Mouse (Mus musculus) brown adipose tissue, adult 24 weeks (tissue): ENCODE results near the gene Lamtor2. TPM values are rescaled to one million over a fixed set of nuclear protein-coding genes. Genes with fewer than 3 reads are reported as not detected.

Experiments used
- H3K27ac ChIP-seq: fragments of 200-500 bp; replicated peaks from 2 replicates; pipeline ENCODE4 v1.5.1; 2012; ENCODE audit warnings: low read depth, mild to moderate bottlenecking, low read length
- H3K4me1 ChIP-seq: fragments of 200-500 bp; 2 replicates; pipeline ENCODE4 v1.6.1; 2012; ENCODE audit warnings: low read length, mixed read lengths; ENCODE audit not compliant: control insufficient read depth, insufficient read depth, insufficient read length
- H3K4me3 ChIP-seq: fragments of 200-500 bp; 2 replicates; pipeline ENCODE4 v1.5.1; 2012; ENCODE audit warnings: low read depth, mild to moderate bottlenecking, low read length, moderate library complexity; ENCODE audit not compliant: insufficient read depth
- polyA plus RNA-seq: library from polyadenylated mRNA; stranded (reverse); fragments of >200 nt; gene quantifications from 2 replicates; pipeline ENCODE4 v1.2.4, GENCODE M21; 2012; ENCODE audit not compliant: missing spikeins, insufficient read depth, insufficient read length

The Lamtor2 gene
- polyA plus RNA-seq, 1 experiment, result 209 TPM

DNA sequence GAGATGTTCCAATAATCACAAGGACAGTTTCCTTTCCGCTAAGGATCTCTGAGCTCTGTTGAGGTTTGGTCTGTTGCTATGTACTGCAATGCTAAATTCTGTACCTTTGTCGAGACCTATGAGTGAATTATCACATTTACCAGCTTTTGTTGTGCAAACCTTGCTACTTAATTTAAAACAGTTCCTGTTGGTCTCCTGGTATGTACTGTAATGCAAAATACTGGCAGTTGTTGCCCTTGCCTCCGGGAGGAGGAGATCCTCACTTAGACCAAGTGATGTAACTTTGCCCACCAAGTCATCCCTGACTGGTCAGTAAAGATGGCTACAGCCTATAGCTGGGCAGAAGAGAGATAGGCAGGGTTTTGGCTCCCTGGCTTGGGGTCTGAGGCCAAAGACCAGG, 22.7 kb upstream of the Lamtor2 start, which contains the start of gene Ssr2:
Gene Ssr2, plus strand, starts transcription at position 337 of the 400 bp plus-strand sequence.
- H3K27ac ChIP-seq, result no peak within 1 kb of the TSS

DNA sequence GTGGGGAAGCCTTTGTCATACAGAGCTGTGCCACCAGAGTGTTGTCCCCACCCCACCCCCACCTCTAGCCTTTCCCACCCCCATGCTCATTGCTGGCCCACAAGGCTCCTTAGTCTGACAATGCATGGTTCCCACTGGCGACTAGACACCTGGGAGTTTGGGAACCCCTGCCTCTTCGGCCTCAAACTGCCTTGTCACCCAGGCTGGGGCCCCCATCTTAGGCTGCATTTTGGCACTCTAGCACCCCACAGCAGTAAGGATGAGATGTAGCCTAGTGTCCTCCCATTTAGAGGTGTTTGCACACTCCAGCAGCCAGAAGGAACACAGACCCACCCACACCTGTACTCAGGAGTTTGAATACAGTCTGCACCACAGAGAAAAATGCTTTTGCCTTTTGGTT, 20.9 kb upstream of the Lamtor2 start:
- H3K4me3 ChIP-seq, result no peak overlapping the region
- H3K27ac ChIP-seq, result no peak overlapping the region
- 0 out of 2 replicates have a peak, but pooled peaks cover 4% of the 10 kb centered on the region for H3K4me1 ChIP-seq

More for the DNA sequence above, 22.7 kb upstream of the Lamtor2 start, which contains the start of gene Ssr2:
- H3K4me3 ChIP-seq, result no peak within 1 kb of the TSS
- H3K4me1 ChIP-seq, result no peaks in the 10 kb centered on the region

DNA sequence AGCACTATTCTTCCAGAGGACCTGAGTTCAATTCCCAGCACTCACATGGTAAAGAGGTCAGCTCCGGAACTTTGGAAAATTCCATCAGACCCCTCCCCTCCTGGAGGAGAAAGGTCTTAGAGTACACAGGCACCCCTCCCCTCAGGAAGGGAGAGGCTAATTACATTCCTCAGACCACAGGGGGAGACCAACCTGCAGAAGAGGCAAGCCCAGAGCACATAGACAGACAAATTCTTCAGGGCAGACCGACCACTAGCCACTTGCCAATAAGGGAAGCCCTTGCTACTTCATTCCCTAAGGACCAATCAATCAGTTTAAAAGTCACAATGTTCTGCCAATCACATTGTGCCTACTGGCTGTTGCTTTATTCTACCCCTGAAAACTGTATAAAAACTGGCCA, 20.0 kb upstream of the Lamtor2 start:
- Histone ChIP-seq H3K4me3 (no peak overlapping the region), H3K4me1 (peaks cover 8% of the 10 kb centered on the region), H3K27ac (no peak overlapping the region)

DNA sequence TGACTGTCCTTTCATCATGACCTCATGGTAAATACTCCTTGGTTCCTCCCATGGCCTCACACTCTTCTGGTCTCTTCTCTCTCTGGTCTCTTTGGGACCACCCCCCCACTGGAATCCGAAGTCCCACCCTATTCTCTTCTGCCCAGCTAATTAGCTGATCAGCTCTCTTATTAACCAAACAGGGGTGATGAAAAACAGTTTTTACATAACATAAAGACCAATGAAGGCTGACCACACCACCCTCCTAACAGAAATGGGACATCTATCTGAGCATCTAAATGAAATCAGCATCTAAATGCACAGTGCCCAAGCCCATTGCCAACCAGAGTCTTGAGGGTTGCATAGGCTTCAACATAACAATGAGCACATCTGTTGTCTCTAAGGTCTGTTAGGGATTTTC, 19.0 kb upstream of the Lamtor2 start:
- no peak overlapping the region for H3K4me3 ChIP-seq
- no peak overlapping the region for H3K27ac ChIP-seq
- peaks cover 9% of the 10 kb centered on the region for H3K4me1 ChIP-seq

DNA sequence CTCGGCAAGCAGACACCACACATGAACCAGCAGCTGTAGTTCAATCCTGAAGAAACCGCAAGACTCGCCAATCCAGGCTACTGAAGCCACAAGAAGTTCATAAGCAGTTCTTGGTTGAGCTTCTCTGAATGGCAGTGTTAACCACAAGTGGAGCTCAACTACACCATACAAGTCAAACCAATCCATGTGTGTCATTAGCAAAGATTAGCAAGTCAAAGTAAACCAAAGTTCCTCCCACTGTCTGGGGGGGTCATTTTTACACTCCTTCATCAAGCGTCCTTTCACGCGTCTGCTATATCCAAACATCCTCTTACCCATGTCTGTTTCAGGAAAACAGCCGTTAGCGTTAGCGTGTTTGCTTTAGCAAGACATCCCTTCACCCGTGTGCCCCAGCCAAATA, 17.5 kb upstream of the Lamtor2 start:
- H3K4me1 ChIP-seq, result peaks cover 15% of the 10 kb centered on the region
- H3K27ac ChIP-seq, result no peak overlapping the region
- no peak overlapping the region for H3K4me3 ChIP-seq

DNA sequence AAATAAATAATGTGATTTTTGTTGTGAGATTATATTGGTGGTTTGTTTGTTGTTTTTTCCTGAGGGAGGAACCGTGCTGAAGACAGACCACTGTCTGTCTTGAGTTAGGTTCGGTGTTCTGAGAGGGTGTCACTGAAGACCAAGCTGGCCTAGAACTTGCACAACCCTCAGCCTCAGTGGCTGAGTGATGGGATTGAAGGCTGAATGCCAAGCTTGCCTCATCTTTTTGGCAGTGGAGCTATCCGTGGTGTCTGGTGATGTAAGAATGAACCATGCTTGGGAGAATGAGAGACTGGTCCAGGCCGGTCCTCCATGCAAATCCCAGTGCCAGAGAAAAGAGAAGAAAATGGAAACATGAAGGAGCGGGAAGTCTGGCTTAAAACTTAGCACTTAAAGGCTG, 16.8 kb upstream of the Lamtor2 start:
- H3K4me1 ChIP-seq, result peaks cover 15% of the 10 kb centered on the region
- H3K27ac ChIP-seq, result peak overlapping the region; percentile 60
- H3K4me3 ChIP-seq, result no peak overlapping the region

DNA sequence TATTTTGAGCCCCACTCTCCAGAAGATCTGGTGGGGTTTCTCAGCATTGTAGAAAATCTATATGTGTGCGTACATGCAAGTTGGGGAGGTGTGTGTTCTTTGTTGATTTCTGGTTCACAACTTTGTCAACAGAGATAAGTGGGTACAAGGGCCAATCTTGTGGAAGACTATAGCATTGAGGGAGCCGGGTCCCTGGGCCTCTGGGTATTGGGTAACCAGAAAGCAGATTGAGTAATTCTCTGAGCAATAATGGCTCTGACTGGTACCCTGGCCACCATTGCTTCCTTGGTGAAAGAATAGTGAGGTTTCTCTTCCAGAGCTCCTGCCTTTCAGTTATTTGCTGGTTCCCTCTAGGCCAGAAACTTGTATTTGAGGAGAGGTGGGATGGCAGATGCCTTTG, 16.2 kb upstream of the Lamtor2 start:
- Histone ChIP-seq H3K27ac (peak overlapping the region; percentile 93), H3K4me1 (peaks cover 15% of the 10 kb centered on the region), H3K4me3 (no peak overlapping the region)

DNA sequence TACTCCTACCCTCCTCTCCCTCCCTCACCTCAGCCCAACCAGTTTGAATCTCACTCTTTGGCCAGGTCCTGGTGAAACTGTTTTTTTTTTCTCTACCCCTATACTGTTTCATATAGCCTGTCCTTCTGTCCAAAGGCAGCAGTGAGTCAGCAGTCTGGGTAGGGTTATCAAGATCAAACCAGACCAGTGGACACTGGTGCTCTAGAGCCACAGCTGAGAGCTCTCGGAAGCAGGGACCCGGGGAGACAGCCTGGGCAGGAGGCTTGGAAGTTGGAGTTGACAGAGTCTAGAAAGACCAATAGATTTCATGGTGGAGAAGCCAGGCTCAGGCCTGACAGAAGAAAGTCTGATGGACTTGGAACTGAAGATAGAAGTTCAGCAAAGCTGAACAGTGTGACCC, 15.7 kb upstream of the Lamtor2 start:
- Histone ChIP-seq H3K27ac (peak overlapping the region; percentile 93), H3K4me3 (no peak overlapping the region)

DNA sequence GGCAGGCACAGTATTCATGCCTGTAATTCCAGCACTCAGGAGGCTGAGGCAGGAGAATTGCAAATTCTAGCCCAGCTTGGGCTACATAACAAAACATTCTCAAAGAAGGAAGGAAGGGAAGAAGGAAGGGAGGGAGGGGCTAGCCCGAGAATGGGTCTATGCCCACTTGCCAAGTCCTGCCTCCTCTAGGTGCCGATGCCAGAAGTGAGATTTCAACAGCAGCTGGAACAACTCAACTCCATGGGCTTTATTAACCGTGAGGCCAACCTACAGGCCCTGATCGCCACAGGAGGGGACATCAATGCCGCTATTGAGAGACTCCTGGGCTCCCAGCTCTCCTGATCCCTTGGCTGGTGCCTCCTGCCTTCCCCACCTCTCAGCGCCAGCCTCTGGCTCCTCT, 15.0 kb upstream of the Lamtor2 start:
- H3K27ac ChIP-seq, result peak overlapping the region; percentile 93
- peaks cover 15% of the 10 kb centered on the region for H3K4me1 ChIP-seq
- no peak overlapping the region for H3K4me3 ChIP-seq

More for the DNA sequence above, 15.7 kb upstream of the Lamtor2 start:
- H3K4me1 ChIP-seq, result peaks cover 15% of the 10 kb centered on the region

DNA sequence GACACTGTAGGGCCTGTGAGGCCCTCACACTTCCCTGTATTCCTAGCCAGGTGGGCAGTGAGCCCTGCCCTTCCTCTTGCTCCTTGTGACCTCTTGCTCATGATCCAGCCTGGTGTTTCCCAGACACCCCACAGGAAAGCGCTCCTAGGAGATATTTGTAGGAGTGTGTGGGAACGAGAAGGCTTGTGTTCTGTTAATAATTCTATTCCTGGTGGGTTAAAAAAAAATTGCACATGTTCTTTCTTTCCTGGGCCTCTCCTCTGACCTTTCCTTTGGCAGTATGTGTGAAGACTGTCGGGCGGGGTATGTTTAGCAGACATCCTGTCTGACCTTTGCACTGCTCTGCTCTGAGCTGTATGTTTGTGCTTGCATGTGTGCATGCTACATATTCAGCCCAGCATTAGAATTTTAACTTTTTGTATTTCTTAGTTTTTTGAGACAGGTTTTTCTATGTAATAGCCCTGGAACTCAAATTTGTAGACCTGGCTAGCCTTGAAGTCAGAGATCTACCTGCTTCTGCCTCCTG, 13.7 kb upstream of the Lamtor2 start:
- no peak overlapping the region for H3K4me3 ChIP-seq
- H3K4me1 ChIP-seq, result peaks cover 15% of the 10 kb centered on the region
- peak overlapping the region; percentile 92 for H3K27ac ChIP-seq

DNA sequence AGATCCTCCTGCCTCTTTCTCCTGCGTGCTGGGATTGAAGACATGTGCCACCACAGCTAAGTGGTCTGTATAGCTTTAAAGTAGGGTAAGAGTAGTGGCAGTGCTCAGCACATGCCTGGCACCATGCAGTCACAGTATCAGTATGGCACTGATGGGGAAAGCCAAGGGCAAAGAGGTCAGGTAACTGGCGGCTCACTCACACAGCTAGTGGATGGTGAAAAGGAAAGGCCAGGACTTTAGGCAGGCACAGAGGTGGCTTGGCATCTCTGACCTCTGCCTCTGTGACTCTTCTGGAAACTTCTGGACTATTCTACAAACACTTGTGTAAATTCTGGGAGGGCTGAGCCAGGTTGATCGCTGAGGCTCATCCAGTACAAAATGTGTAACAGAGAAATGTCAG, 13.2 kb upstream of the Lamtor2 start:
- Histone ChIP-seq H3K4me3 (no peak overlapping the region), H3K27ac (peak overlapping the region; percentile 92), H3K4me1 (peaks cover 15% of the 10 kb centered on the region)

DNA sequence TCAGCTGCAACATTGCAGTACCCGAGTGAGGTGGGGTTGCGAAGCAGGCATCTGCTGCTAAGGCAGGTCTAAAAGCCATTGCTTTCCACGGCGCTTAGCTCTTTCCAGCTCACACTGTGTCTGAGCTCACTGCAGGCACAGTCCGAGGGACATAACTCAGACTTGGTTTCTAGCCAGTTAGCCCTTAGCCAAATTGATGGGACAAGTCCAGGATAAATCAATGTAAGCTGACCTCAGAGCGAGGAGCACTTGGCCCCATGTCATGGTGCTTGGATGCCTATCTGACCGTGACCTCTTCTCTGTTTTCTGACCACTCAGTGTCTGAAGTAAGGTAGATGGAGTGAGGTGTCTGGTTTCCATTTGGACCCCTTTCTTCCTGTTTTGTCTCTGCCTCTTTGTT, 11.1 kb upstream of the Lamtor2 start:
- no peak overlapping the region for H3K27ac ChIP-seq
- no peak overlapping the region for H3K4me3 ChIP-seq
- peaks cover 11% of the 10 kb centered on the region for H3K4me1 ChIP-seq

DNA sequence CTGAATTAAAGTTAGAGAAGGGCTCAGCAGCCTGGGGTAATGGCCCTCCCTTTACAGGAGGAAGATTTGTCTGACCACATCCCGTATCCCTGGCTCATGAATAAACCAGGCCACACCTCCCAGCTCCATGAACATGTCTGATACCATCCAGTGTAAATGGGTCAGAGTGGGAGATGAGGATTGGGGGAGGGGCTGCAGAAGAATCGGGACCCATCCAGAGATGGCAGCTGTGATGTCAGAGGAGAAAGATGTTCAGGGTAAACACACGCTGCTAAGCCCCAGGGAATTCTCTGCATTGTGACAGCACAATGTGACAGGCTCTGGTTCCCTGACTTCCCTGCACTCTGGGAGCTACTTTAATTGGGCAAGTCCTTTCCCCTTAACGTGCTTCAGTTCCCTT, 10.6 kb upstream of the Lamtor2 start:
- peaks cover 8% of the 10 kb centered on the region for H3K4me1 ChIP-seq
- no peak overlapping the region for H3K4me3 ChIP-seq
- no peak overlapping the region for H3K27ac ChIP-seq

DNA sequence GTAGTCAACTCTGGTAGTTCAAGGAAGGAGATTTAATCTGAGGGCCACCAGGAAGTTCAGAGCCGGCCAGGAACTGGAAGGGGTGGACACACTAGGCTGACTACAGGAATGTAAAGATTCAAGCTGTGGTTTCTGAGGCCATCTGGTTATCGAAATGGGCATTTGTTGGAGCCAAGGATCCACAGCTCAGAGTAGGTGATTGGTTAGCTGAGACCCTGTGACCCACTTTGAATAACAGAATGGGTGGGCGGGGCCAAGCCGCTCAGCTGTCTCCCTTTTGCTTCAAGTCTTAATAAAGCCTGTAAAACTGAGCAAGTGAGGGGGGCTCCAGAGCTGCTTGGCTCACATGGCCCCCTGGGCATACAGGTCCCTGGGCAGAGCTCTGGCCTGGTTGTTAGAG, 9.1 kb upstream of the Lamtor2 start:
- Histone ChIP-seq H3K4me3 (no peak overlapping the region), H3K27ac (no peak overlapping the region), H3K4me1 (peaks cover 7% of the 10 kb centered on the region)

DNA sequence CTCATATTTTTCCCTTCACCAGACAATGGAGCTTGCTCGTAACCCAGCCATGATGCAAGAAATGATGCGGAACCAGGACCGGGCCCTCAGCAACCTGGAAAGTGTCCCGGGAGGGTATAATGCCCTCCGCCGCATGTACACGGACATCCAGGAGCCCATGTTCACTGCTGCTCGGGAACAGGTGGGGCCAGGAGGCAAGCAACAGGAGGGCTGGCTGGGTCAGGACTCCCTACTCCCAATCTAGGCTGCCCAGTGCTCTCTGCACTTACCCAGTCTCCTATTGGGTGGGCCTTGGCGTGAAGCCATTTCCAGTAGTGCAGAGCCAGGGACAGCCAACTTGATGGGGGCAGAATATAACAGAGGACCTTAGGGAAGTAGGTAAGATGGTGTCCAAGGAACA, 6.7 kb upstream of the Lamtor2 start:
- Histone ChIP-seq H3K4me1 (no peaks in the 10 kb centered on the region), H3K4me3 (no peak overlapping the region), H3K27ac (no peak overlapping the region)

DNA sequence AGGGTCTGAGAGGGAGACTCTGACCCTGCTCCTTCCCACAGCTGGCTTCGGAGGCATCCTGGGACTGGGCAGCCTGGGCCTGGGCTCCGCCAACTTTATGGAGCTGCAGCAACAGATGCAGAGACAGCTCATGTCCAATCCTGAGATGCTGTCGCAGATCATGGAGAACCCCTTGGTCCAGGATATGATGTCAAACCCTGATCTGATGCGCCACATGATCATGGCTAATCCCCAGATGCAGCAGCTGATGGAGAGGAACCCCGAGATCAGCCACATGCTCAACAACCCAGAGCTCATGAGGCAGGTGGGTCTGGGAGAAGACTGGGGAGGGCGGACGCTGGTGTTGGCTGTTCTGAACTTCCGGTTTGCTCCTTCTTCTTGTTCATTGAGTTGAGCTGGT, 3.7 kb upstream of the Lamtor2 start:
- Histone ChIP-seq H3K4me3 (no peak overlapping the region), H3K27ac (no peak overlapping the region)

More for the DNA sequence above, 3.7 kb upstream of the Lamtor2 start:
- H3K4me1 ChIP-seq, result 0 out of 2 replicates have a peak, but pooled peaks cover 1% of the 10 kb centered on the region
